Mouse (Mus musculus): ENCODE data around the gene Itpripl2.

Gene Itpripl2

GRCm38 (mm10) chr7:118491431-118492147 lies at the start of gene Itpripl2:
Itpripl2 (minus strand) TSS chr7:118491975.
- DNase-seq (ENCODE audit: low spot score), result peak; percentile 85

- DNase-seq (ENCODE audit: low spot score), result no peak
These were observed 43.3 kb upstream of the Itpripl2 start for GRCm38 (mm10) chr7:118535076-118535475.

- no peak for DNase-seq (ENCODE audit: low spot score)
These were observed 42.6 kb upstream of the Itpripl2 start for GRCm38 (mm10) chr7:118534326-118534725.

- DNase-seq (ENCODE audit: low spot score), result no peak
These were observed 41.4 kb upstream of the Itpripl2 start, which contains the start of gene Coq7 for GRCm38 (mm10) chr7:118533178-118533578. Coq7 (minus strand) TSS chr7:118533356.

- peak; percentile 98 for DNase-seq (ENCODE audit: low spot score)
These were observed 40.9 kb upstream of the Itpripl2 start for GRCm38 (mm10) chr7:118532519-118533177.

GRCm38 (mm10) chr7:118526967-118527366 lies 35.2 kb upstream of the Itpripl2 start:
- no peak for DNase-seq (ENCODE audit: low spot score)

GRCm38 (mm10) chr7:118522077-118522476 lies 30.3 kb upstream of the Itpripl2 start:
- DNase-seq (ENCODE audit: low spot score), result no peak

- DNase-seq (ENCODE audit: low spot score), result no peak
These were observed 27.9 kb upstream of the Itpripl2 start for GRCm38 (mm10) chr7:118519661-118520060.

- DNase-seq (ENCODE audit: low spot score), result peak; percentile 93
These were observed 26.9 kb upstream of the Itpripl2 start for GRCm38 (mm10) chr7:118518687-118519086.

GRCm38 (mm10) chr7:118517819-118518218 lies 26.0 kb upstream of the Itpripl2 start:
- no peak for DNase-seq (ENCODE audit: low spot score)

- DNase-seq (ENCODE audit: low spot score), result no peak
These were observed 16.8 kb upstream of the Itpripl2 start for GRCm38 (mm10) chr7:118508556-118508955.

- DNase-seq (ENCODE audit: low spot score), result no peak
These were observed 12.1 kb upstream of the Itpripl2 start for GRCm38 (mm10) chr7:118503844-118504243.

- DNase-seq (ENCODE audit: low spot score), result no peak
These were observed 10.6 kb upstream of the Itpripl2 start for GRCm38 (mm10) chr7:118502333-118502732.

GRCm38 (mm10) chr7:118499784-118500435 lies 8.1 kb upstream of the Itpripl2 start:
- no peak for DNase-seq (ENCODE audit: low spot score)

- no peak for DNase-seq (ENCODE audit: low spot score)
These were observed 7.4 kb upstream of the Itpripl2 start for GRCm38 (mm10) chr7:118498984-118499783.

GRCm38 (mm10) chr7:118494892-118495579 lies 3.3 kb upstream of the Itpripl2 start:
- DNase-seq (ENCODE audit: low spot score), result no peak

GRCm38 (mm10) chr7:118493892-118494291 lies 2.1 kb upstream of the Itpripl2 start:
- no peak for DNase-seq (ENCODE audit: low spot score)

- DNase-seq (ENCODE audit: low spot score), result peak; percentile 56
These were observed 927 bp downstream of the Itpripl2 start for GRCm38 (mm10) chr7:118490666-118491430.

- DNase-seq (ENCODE audit: low spot score), result peak; percentile 60
These were observed 1.8 kb downstream of the Itpripl2 start for GRCm38 (mm10) chr7:118489706-118490665.

Data from testis, postnatal 10 days (tissue).